Mouse (Mus musculus) spleen, adult 2 months (tissue): ENCODE data around the gene Rabep1.

ENCODE experiments used
- CTCF ChIP-seq: fragments of 200-500 bp; IDR thresholded peaks from 2 replicates; pipeline ENCODE4 v1.5.1; 2011; ENCODE audit warnings: mild to moderate bottlenecking, inconsistent platforms; ENCODE audit not compliant: insufficient read depth, insufficient read length, insufficient replicate concordance; ENCODE audit errors: extremely low read depth
- POLR2A ChIP-seq: fragments of 200-500 bp; IDR thresholded peaks from 2 replicates; pipeline ENCODE4 v1.6.1; 2011; ENCODE audit warnings: low read depth, low read length, inconsistent platforms

- TF ChIP-seq POLR2A (no peak), CTCF (no peak)
Observed at GRCm38 (mm10) chr11:70871110-70871509, 26.5 kb downstream of the Rabep1 start.
